Mouse (Mus musculus) heart, embryonic 11.5 days (tissue): Measurements from ENCODE around the gene Tpgs1. TPM values are rescaled to one million over a fixed set of nuclear protein-coding genes. Genes with fewer than 3 reads are reported as not detected.

Source experiments
- ATAC-seq: fragments of 200-750 bp; cut with Nextera tagmentation; replicated peaks from 2 replicates; pipeline ENCODE4 v1.8.0; 2017; ENCODE audit warnings: moderate library complexity; ENCODE audit not compliant: insufficient number of reproducible peaks, low FRiP score, low TSS enrichment
- H3K27ac ChIP-seq: fragments of 300-500 bp; sonication (generic); 2 replicates; pipeline ENCODE4 v1.5.1; 2014; ENCODE audit warnings: mild to moderate bottlenecking, low read depth, low read length
- H3K27me3 ChIP-seq: fragments of 300-500 bp; sonication (generic); 2 replicates; pipeline ENCODE4 v1.6.1; 2014; ENCODE audit warnings: mild to moderate bottlenecking, low read length, mixed read lengths; ENCODE audit not compliant: control insufficient read depth, insufficient read depth
- H3K36me3 ChIP-seq: fragments of 300-500 bp; sonication (generic); 2 replicates; pipeline ENCODE4 v1.6.1; 2014; ENCODE audit warnings: mild to moderate bottlenecking, low read length, moderate library complexity, mixed read lengths; ENCODE audit not compliant: control insufficient read depth, insufficient read depth
- H3K4me1 ChIP-seq: fragments of 300-500 bp; sonication (generic); 2 replicates; pipeline ENCODE4 v1.6.1; 2014; ENCODE audit warnings: low read length; ENCODE audit not compliant: control insufficient read depth, insufficient read depth
- H3K4me2 ChIP-seq: fragments of 300-500 bp; sonication (generic); 2 replicates; pipeline ENCODE4 v1.6.1; 2014; ENCODE audit warnings: mild to moderate bottlenecking, moderate library complexity
- H3K4me3 ChIP-seq: fragments of 300-500 bp; sonication (generic); 2 replicates; pipeline ENCODE4 v1.5.1; 2014; ENCODE audit warnings: low read depth, low read length
- H3K9ac ChIP-seq: fragments of 300-500 bp; sonication (generic); 2 replicates; pipeline ENCODE4 v1.6.1; 2014; ENCODE audit warnings: mild to moderate bottlenecking, low read depth, low read length, moderate library complexity
- H3K9me3 ChIP-seq: fragments of 300-500 bp; sonication (generic); replicated peaks from 2 replicates; pipeline ENCODE4 v1.6.1; 2016; ENCODE audit warnings: low read length; ENCODE audit not compliant: control insufficient read depth
- WGBS: fragments of 180-500 bp; shearing (Covaris S2); extraction: QIAGEN DNeasy Blood & Tissue Kit; methylation state at CpG from one replicate; pipeline ENCODE4 v1.1.7; 2014; ENCODE audit not compliant: insufficient replicate concordance; 5-methylcytosine and 5-hydroxymethylcytosine counted together
- polyA plus RNA-seq: library from polyadenylated mRNA; unstranded; fragments of >200 nt; fragmentation: Nextera tagmentation; extraction: Ambion mirVana; gene quantifications from 2 replicates; pipeline ENCODE4 v1.2.1, GENCODE M21; 2014

Gene Tpgs1
- polyA plus RNA-seq, 1 experiment from 2014 or later: 48.6 TPM

DNA sequence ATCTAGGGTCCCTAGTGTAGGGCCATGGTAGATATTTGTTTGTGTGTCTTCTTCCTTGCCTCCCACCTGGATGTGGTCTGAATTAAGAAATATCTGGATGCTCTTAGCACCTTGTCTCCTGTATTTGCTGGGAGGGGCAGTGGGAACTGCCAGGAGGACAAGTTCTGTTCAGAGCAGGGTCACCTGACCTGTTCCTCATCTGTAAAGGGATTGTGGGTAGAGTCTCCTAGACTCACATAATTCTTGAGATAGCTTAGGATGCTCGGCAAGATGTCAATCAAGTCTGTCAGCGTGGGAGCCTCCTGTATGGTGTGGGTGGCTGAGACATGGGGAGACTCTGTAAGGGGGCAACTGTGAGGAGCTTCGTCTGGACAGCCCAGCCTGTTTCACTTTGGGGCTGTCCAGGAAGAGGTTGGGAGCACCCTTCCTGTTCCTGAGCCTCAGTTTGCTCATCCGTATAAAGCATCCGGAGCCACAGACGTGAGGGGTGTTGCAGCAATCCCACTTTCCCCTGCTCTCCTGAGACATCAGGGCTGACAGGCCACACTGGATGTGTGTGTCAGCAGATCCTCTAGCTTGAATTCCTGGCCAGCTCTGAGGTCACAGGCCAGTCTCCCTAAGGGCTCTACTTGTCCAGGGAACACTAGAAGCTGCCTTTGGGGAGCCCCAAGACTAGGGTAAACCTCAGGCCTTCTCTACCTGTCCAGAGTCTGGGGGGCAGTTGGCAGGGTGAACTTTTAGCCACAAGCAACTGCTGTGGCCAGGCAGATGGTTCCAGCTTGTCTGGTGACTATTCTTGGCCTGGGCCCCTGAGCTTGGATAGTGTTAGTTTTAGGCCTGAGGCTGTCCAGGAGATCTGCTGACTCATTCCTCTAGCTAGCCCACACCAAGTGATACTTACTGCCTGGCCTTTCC is 14.8 kb downstream of the Tpgs1 start:
- WGBS: 67% methylated on average over 6 of the region's 6 CpGs
- no peaks in the 10 kb centered on the region for H3K27me3 ChIP-seq
- H3K4me3 ChIP-seq: peak overlapping the region; percentile 58
- H3K9ac ChIP-seq: peak overlapping the region; percentile 92
- H3K4me1 ChIP-seq: peaks cover 37% of the 10 kb centered on the region
- H3K9me3 ChIP-seq: no peaks in the 10 kb centered on the region
- H3K27ac ChIP-seq: peak overlapping the region; percentile 81
- peaks cover 40% of the 10 kb centered on the region for H3K36me3 ChIP-seq
- H3K4me2 ChIP-seq: peak overlapping the region; percentile 98
- no peak for ATAC-seq

DNA sequence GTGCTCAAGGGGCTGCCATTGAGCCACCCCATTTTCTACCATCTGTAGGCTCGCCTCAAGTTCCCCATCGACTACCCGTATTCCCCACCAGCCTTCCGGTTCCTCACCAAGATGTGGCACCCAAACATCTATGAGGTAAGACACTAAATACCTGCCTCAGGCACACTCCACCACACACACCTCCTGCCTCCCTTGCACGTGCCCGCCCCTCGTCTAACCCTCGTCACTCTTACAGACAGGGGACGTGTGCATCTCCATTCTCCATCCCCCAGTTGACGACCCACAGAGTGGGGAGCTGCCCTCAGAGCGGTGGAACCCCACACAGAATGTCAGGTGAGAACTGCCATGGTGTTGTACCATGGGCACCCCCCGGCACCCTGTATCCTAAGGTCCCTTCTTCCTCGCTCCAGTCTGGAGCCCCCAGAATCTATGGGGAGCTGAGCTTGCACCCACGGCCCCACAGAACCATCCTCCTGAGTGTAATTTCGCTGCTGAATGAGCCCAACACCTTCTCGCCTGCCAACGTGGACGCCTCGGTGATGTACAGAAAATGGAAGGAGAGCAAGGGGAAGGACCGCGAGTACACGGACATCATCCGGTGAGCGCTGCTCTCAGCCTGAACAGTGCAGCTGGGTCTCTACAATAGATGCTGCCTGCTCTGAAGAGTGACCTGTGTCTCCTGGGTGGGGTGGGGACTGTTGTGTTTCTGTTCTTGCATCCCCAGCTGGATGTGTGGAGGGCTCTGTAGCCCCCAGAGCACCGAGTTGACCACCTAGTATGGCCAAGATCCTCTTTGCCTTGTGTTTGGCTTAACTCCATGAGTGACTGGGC is 15.8 kb downstream of the Tpgs1 start:
- H3K9ac ChIP-seq: peak overlapping the region; percentile 49; the same call in 1 of the 2 replicates
- H3K4me2 ChIP-seq: peak overlapping the region; percentile 8; the same call in 1 of the 2 replicates

DNA sequence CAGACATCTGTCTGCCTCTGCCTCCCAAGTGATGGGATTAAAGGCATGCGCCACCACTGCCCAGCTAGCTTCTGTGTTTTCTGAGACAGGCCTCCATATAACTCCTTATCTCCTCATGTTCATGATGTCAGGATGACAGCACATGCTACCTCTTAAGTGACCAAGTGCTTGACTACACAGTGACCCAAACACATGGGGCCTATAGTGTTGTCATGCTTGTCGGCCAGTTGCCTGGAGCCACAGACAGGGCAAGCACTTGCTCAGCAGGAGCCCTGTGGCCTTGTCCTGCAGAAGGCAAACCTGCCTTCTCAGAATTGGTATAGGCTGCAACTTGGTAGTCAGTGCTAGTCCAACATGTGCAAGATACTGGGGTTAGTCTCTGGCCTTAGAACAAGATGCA is 17.1 kb downstream of the Tpgs1 start:
- H3K4me1 ChIP-seq: peaks cover 32% of the 10 kb centered on the region
- peak overlapping the region; percentile 46 for H3K27ac ChIP-seq
- peaks cover 44% of the 10 kb centered on the region for H3K36me3 ChIP-seq
- 74% methylated on average over 2 of the region's 2 CpGs for WGBS
- no peak overlapping the region for H3K4me3 ChIP-seq
- H3K4me2 ChIP-seq: peak overlapping the region; percentile 4; the same call in 1 of the 2 replicates
- H3K27me3 ChIP-seq: no peaks in the 10 kb centered on the region
- H3K9me3 ChIP-seq: no peaks in the 10 kb centered on the region
- no peak for ATAC-seq
- H3K9ac ChIP-seq: no peak overlapping the region

More for the DNA sequence above, 15.8 kb downstream of the Tpgs1 start:
- no peaks in the 10 kb centered on the region for H3K9me3 ChIP-seq
- no peaks in the 10 kb centered on the region for H3K27me3 ChIP-seq
- no peak for ATAC-seq
- H3K36me3 ChIP-seq: peaks cover 44% of the 10 kb centered on the region
- H3K4me1 ChIP-seq: peaks cover 37% of the 10 kb centered on the region
- 93% methylated on average over 25 of the region's 25 CpGs for WGBS
- H3K27ac ChIP-seq: peak overlapping the region; percentile 68; the same call in 1 of the 2 replicates
- no peak overlapping the region; the same call in 1 of the 2 replicates for H3K4me3 ChIP-seq

DNA sequence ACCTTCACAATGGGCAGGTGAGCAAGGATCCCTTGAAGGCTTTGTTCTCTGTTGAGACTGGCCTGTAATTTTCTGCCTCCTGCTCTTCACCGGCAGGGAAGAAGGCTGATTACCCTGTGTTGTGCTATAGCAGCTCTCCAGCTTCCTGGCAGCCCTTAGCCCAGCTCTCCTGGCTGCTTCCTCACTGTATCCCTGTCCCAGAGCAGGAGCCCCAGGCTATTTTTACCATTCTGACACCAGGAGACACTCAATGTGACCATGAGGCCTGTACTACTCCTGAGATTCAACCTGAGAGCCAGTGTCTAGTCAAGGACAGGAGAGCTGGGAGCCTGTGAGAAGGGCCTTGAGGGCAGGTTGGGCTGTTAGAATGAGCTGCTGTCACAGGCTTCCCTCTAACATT is 17.5 kb downstream of the Tpgs1 start:
- no peaks in the 10 kb centered on the region for H3K27me3 ChIP-seq
- ATAC-seq: no peak
- peaks cover 31% of the 10 kb centered on the region for H3K4me1 ChIP-seq
- H3K36me3 ChIP-seq: peaks cover 44% of the 10 kb centered on the region
- H3K4me2 ChIP-seq: peak overlapping the region; percentile 4; the same call in 1 of the 2 replicates
- H3K9me3 ChIP-seq: no peaks in the 10 kb centered on the region
- no peak overlapping the region for H3K4me3 ChIP-seq
- no peak overlapping the region for H3K9ac ChIP-seq
- H3K27ac ChIP-seq: peak overlapping the region; percentile 46
- 78% methylated on average over 1 of the region's 1 CpGs for whole genome bisulfite sequencing

DNA sequence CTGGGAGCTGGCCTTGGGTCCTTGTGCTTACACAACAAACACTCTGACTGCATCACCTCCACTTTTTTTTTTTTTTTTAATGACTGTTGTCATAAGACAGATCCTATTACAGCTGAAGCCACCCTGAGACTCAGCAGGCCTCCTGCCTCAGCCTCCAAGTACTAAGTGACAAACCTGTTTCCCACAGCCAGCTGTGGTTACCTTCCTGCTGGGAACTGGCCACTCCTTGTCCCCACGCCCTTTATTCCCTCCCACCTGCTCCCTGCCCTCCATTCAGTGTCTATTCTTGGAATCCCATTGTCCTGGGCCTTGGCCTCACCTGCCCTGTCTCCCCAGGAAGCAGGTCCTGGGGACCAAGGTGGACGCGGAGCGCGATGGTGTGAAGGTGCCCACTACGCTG is 18.3 kb downstream of the Tpgs1 start:
- Histone ChIP-seq H3K9ac (no peak overlapping the region), H3K4me1 (peaks cover 31% of the 10 kb centered on the region), H3K27ac (no peak overlapping the region), H3K9me3 (no peaks in the 10 kb centered on the region; the same call in 1 of the 2 replicates), H3K27me3 (no peaks in the 10 kb centered on the region), H3K4me3 (no peak overlapping the region), H3K36me3 (peaks cover 48% of the 10 kb centered on the region), H3K4me2 (no peak overlapping the region)
- 92% methylated on average over 6 of the region's 6 CpGs for WGBS
- ATAC-seq: no peak

DNA sequence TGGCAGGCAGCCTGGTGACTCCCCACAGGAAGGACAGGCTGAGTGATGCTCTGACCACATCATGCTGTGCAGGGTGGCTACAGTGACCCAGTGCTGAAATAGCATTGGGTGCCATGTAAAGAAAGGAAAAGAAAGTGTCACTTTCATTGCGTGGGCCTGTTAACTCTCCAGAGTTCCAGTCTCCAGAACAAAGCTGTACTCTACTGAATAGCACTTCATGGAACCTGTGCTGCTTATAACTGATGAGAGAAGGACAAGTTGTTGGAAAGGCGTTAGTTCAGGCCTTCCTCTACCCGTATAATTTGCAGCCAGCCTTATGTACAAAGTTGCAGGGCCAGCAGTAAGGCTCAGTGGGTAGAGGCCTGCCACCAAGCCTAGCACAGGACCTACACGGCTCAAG is 19.6 kb downstream of the Tpgs1 start, which contains the start of gene Gzmm:
Gene Gzmm, plus strand, starts transcription at position 301 of the 400 bp plus-strand sequence.
- H3K4me1 ChIP-seq: peaks cover 22% of the 10 kb centered on the region
- H3K9ac ChIP-seq: no peak within 1 kb of the TSS
- H3K4me2 ChIP-seq: no peak within 1 kb of the TSS
- no peaks in the 10 kb centered on the region; the same call in 1 of the 2 replicates for H3K9me3 ChIP-seq
- H3K4me3 ChIP-seq: no peak within 1 kb of the TSS
- H3K27ac ChIP-seq: no peak within 1 kb of the TSS
- 81% methylated on average over 4 of the region's 4 CpGs for WGBS
- no peaks in the 10 kb centered on the region for H3K27me3 ChIP-seq
- H3K36me3 ChIP-seq: peaks cover 48% of the 10 kb centered on the region
- ATAC-seq: no peak

DNA sequence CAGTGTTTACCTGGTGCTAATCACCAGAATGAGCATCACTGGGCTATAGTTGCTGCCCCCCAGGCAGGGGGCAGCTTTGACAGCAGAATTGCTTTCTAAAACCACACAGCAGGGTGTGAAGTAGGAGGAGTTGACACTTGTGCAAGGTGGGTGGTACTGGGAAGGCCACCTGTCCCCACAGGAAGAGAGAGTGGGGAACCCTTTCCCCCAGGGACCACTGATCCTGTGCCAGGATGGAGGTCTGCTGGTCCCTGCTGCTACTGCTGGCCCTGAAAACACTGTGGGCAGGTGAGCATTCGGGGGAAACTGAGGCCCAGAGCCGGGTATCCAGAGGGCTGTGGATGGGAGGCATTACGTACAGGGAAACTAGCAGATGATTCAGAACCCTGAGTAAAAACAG is 20.0 kb downstream of the Tpgs1 start:
- H3K4me2 ChIP-seq: no peak overlapping the region
- H3K9ac ChIP-seq: no peak overlapping the region
- H3K4me1 ChIP-seq: peaks cover 18% of the 10 kb centered on the region
- H3K36me3 ChIP-seq: peaks cover 48% of the 10 kb centered on the region
- no peak overlapping the region for H3K27ac ChIP-seq
- no peaks in the 10 kb centered on the region for H3K27me3 ChIP-seq
- H3K9me3 ChIP-seq: no peaks in the 10 kb centered on the region; the same call in 1 of the 2 replicates
- WGBS: 90% methylated on average over 3 of the region's 3 CpGs
- no peak for ATAC-seq
- no peak overlapping the region for H3K4me3 ChIP-seq

DNA sequence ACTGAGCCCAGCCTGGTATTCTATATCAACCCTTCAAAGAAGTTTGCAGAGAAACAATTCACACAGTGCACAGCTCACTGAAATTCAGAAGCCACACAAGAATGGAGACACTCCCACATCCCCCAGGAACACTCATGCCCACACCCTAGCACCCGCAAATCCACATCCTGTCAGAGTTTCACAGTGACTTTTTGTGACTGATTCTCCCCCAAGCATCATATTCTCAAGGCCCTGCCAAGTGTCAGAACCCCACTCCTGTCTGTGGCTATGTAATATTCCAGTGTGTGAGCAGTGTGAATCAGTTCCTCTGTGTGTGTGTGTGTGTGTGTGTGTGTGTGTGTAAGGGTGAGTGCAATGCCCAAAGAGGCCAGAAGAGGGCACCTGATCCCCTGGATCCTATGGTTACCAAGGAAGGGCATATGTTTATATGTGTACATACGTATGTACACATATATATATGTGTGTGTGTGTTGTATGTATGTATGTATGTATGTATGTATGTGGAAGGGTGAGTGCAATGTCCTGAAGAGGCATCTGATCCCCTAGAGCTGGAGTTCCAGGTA is 22.9 kb downstream of the Tpgs1 start:
- Histone ChIP-seq H3K9ac (no peak overlapping the region), H3K27me3 (no peaks in the 10 kb centered on the region), H3K4me3 (no peak overlapping the region), H3K27ac (no peak overlapping the region), H3K4me2 (no peak overlapping the region), H3K9me3 (no peaks in the 10 kb centered on the region; the same call in 1 of the 2 replicates), H3K36me3 (peaks cover 22% of the 10 kb centered on the region), H3K4me1 (peaks cover 18% of the 10 kb centered on the region)
- WGBS: 90% methylated on average over 2 of the region's 2 CpGs
- no peak for ATAC-seq
